Mouse (Mus musculus) regulatory T cell (primary cell): Measurements from ENCODE around the gene 4930404H24Rik.

Experiments used
- in situ Hi-C: fragments of 300-600 bp; cut with MboI, MseI; formaldehyde crosslinking; loops from one replicate; pipeline ENCODE4 v1.15.1; 2025; ENCODE audit warnings: high pct_unique_total_duplicates

4930404H24Rik gene

DNA sequence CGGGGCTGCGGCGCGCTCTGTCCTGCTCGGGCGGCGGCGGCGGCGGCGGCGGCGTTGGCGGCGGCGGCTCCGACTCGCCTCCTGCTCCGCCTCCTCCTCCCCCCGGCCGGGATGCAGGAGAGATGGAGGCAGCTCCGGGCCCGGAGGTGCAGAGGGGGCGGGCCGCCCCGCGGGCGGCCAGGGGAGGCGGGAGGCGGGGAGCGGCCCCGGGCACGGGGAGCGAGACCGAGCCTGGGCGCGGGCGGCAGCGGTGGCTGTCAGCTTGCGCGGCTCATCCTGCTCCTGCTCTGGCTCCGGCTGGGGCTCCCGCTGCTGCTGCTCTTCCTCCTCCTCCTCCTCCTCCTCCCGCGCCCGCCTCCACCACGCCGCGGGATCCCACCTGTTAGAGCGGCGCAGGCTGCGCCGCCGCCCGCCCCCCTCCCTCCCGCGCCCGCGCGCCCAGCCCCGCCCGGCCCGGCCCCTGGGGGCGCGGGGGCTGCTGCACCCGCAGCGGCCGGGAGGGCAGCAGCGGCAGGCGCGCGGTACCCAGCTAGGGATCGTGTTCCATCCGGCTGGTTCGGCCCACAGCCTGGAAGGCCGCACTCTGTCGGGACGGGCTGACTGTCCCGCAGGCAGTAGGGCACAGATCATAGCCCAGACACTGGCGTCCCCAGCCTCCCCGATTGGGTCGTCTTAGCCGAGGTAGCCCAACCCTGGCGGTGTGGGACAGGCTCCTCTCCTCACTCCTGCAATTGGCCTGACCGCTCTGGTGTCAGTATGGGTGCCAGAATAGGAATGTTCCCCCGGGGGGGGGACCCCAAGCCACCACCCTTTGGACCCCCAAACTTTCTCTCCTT, 37.6 kb downstream of the 4930404H24Rik start, which contains the start of gene Nol4l:
Gene Nol4l, minus strand, starts transcription at position 41 of the 836 bp plus-strand sequence.
- in situ Hi-C loops = loop anchor here (5.0 kb wide), 1 partner anchor 42 kb away; no protein-coding TSS in a partner anchor

DNA sequence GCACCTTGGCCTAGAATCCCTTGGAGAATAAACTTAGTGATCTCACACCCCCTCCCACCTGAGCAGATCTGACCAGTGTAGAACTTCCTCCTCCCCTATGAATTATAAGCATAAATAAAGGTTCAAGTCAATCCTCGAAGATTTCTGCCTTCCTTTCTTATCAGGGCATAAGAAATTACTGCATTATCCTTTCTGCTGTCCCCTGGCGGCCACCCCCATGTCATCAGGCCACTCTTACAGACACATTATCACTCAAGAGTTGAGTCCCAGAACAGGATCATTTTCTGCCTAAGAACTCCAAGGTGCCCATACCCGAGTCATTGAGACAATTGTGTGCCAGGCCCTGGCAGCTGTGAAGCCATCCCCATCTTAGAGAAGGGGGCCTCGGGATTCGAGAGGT, 38.4 kb downstream of the 4930404H24Rik start:
- in situ Hi-C loops = loop anchor here (5.0 kb wide), 1 partner anchor 41 kb away; no protein-coding TSS in a partner anchor

DNA sequence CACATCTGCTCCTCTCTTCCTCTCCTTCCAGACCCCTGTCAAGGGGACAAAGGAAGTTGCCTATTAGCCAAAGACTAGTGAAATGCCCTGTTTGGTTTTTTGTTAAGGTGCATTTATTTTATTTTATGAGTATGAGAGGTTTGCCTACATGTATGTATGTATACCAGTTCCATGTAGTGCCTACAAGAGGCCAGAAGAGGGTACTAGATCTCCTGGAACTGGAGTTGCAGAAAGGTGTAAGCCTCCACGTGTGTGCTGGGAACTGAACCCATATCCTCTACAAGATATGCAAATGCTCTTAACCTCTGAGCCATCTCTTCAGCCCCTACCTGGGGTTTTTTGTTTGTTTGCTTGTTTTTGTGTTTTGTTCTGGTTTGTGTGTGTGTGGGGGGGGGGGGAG, 41.4 kb downstream of the 4930404H24Rik start:
- in situ Hi-C loops = loop anchor here (5.0 kb wide), 1 partner anchor 38 kb away; no protein-coding TSS in a partner anchor

DNA sequence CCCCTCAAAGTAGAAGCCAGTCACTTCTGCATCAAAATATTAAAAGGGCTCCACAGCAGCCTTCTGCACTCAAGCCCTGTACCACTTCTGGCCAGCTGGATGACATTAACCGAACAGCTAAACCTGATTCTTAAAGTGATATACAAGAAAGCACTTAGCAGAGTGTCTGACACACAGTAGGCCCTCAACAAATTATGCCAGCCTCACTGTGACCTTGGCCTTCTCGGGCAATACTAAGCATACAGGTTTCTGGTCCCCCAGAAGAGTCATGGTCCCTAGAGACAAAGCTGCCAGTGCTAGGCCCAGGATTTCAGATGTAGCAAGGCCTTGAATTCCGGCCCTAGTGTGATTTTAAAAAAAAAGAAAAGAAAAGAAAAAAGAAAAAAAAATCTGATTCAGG, 46.3 kb downstream of the 4930404H24Rik start:
- in situ Hi-C loops = no loop called here

DNA sequence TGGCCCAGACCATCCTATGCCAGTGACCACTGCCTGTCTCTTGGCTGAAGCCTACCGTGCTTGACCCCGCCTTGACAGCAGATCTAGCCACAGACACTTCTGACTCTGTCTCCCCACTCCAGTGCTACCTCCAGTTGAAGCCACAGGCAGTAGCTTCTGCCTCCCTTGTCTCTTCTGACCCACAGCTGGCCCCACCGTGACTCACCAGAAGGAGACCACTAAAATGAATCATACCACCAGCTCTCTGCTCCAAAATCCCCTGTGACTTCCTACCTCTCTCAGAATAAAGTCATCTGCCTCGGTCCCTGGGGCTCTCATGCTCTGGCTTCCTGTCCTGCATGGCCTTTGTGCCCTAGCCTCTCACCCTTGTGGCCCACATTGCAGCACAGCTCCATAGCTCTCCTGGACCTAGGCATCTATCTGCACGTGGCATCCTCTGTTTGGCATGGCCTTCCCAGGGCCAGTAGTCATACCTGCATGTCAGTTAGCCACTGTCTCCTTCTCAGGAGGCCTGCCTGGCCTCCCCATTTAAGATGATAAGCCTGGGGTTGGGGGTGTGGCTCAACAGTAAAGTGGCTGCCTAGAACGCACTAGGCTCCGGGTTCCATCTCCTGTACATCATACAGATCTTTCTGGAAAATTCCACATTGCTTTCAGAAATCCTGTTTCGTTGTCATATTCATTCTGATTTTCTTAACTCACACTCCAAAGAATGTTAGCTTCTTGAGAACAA, 50.5 kb downstream of the 4930404H24Rik start:
- in situ Hi-C loops = no loop called here
